Mouse (Mus musculus): ENCODE results near the gene Gpc3. TPM values are rescaled to one million over a fixed set of nuclear protein-coding genes. Genes with fewer than 3 reads are reported as not detected.

Gene Gpc3
- polyA plus RNA-seq, 2 experiments = 730 to 985 TPM

DNA sequence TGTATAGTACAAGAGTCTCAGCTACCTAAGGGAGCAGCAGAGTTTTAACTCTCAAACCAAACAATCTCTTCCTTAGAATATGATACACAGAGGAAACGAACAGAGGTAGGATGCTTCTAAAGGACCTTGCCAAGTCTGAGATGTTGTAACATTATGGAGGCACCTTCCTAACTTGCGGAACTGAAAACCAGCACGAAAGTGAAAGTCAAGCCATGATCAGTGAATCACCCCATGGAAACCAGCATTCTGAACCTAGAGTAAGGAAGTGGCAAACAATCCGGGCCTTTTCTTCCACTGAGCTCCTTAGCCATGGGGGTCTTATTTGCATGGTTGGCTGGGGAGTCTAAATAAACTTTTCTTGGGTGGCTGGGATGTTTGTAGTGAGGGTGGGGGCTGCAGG lies 53.8 kb downstream of the Gpc3 start:
- no peak overlapping the region for H3K9ac ChIP-seq (ENCODE audit: low read depth, low read length, severe bottlenecking)
- no peaks in the 10 kb centered on the region for H3K9me3 ChIP-seq (ENCODE audit: control insufficient read depth, low read length)
- DNase-seq (ENCODE audit: low spot score) = no peak
- peaks cover 3% of the 10 kb centered on the region; the same call in 1 of the 2 replicates for H3K36me3 ChIP-seq (ENCODE audit: control insufficient read depth, insufficient read depth, low read length)
- no peaks in the 10 kb centered on the region for H3K4me1 ChIP-seq (ENCODE audit: control insufficient read depth, insufficient read depth, low read length)
- ATAC-seq (ENCODE audit: low FRiP score, low read depth) = no peak
- H3K4me2 ChIP-seq (replicated peaks; ENCODE audit: low read depth, low read length, severe bottlenecking) = no peak overlapping the region
- H3K4me3 ChIP-seq (replicated peaks; ENCODE audit: low read length) = no peak overlapping the region
- no peaks in the 10 kb centered on the region for H3K27me3 ChIP-seq (ENCODE audit: control insufficient read depth, insufficient read depth, low read length)
- TF ChIP-seq POLR2A (IDR thresholded peaks at IDR 0.05; ENCODE audit: borderline replicate concordance, extremely low read depth, insufficient read depth, insufficient read length) = no peak
- 77% methylated on average over 4 of the region's 4 CpGs for WGBS
- H3K27ac ChIP-seq (replicated peaks; ENCODE audit: low read depth, low read length) = no peak overlapping the region

DNA sequence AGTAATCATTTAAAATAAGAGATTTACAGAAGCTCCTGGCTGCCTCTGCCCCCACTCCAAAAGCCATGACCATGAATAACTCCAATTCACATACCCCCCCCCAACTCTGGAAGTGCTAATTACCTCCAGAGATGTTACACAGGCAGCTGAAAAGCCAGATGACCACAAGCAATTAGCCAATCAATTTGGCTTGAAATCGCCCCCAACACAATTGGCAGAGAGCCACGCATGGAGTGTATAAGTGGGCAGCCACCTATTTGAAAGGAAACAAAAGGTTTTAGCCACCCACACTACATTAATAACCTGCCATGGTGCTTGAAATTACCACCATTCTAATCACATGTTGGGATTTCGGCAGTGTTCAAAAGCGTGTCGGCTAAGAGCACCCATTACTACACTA lies 55.2 kb downstream of the Gpc3 start:
- no peak overlapping the region for H3K9ac ChIP-seq (ENCODE audit: low read depth, low read length, severe bottlenecking)
- H3K9me3 ChIP-seq (ENCODE audit: control insufficient read depth, low read length) = no peaks in the 10 kb centered on the region
- no peak overlapping the region for H3K27ac ChIP-seq (replicated peaks; ENCODE audit: low read depth, low read length)
- no peak overlapping the region for H3K4me3 ChIP-seq (replicated peaks; ENCODE audit: low read length)
- H3K4me1 ChIP-seq (ENCODE audit: control insufficient read depth, insufficient read depth, low read length) = no peaks in the 10 kb centered on the region
- ATAC-seq (ENCODE audit: low FRiP score, low read depth) (no peak), DNase-seq (ENCODE audit: low spot score) (no peak)
- no peaks in the 10 kb centered on the region for H3K27me3 ChIP-seq (ENCODE audit: control insufficient read depth, insufficient read depth, low read length)
- WGBS = 63% methylated on average over 5 of the region's 5 CpGs
- no peak overlapping the region for H3K4me2 ChIP-seq (replicated peaks; ENCODE audit: low read depth, low read length, severe bottlenecking)
- TF ChIP-seq POLR2A (IDR thresholded peaks at IDR 0.05; ENCODE audit: borderline replicate concordance, extremely low read depth, insufficient read depth, insufficient read length) = no peak
- peaks cover 3% of the 10 kb centered on the region; the same call in 1 of the 2 replicates for H3K36me3 ChIP-seq (ENCODE audit: control insufficient read depth, insufficient read depth, low read length)

DNA sequence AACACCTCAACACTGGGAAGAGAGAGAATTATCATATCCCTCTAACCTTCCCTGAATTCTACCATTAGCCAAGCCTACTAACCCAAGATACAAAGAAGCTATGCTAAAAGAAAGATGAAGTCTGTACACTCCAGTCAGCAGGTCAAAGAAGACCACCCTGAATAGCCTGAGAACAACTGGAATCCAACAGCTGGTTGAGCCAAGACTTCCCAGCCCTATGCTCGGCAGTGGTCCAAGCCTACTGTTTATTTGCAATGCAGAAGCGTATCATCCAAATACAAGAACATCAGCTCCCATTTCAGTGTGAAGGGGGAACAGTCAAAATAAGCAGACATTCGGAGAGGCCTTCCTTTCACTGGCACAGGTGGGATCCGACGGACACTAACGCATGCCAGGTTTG lies 56.3 kb downstream of the Gpc3 start:
- Histone ChIP-seq H3K36me3 (ENCODE audit: control insufficient read depth, insufficient read depth, low read length) (peaks cover 3% of the 10 kb centered on the region; the same call in 1 of the 2 replicates), H3K4me3 (replicated peaks; ENCODE audit: low read length) (no peak overlapping the region), H3K27me3 (ENCODE audit: control insufficient read depth, insufficient read depth, low read length) (no peaks in the 10 kb centered on the region), H3K27ac (replicated peaks; ENCODE audit: low read depth, low read length) (no peak overlapping the region), H3K4me1 (ENCODE audit: control insufficient read depth, insufficient read depth, low read length) (no peaks in the 10 kb centered on the region), H3K4me2 (replicated peaks; ENCODE audit: low read depth, low read length, severe bottlenecking) (no peak overlapping the region), H3K9me3 (ENCODE audit: control insufficient read depth, low read length) (no peaks in the 10 kb centered on the region), H3K9ac (ENCODE audit: low read depth, low read length, severe bottlenecking) (no peak overlapping the region)
- TF ChIP-seq POLR2A (IDR thresholded peaks at IDR 0.05; ENCODE audit: borderline replicate concordance, extremely low read depth, insufficient read depth, insufficient read length) = no peak
- peak; percentile 44; the same call in 1 of the 2 replicates for ATAC-seq (ENCODE audit: low FRiP score, low read depth)
- peak; percentile 44 for DNase-seq (ENCODE audit: low spot score)
- 74% methylated on average over 6 of the region's 6 CpGs for WGBS

- Histone ChIP-seq H3K4me2 (replicated peaks; ENCODE audit: low read depth, low read length, severe bottlenecking) (no peak overlapping the region), H3K9me3 (ENCODE audit: control insufficient read depth, low read length) (no peaks in the 10 kb centered on the region), H3K27me3 (ENCODE audit: control insufficient read depth, insufficient read depth, low read length) (no peaks in the 10 kb centered on the region), H3K4me3 (replicated peaks; ENCODE audit: low read length) (no peak overlapping the region), H3K27ac (replicated peaks; ENCODE audit: low read depth, low read length) (no peak overlapping the region), H3K36me3 (ENCODE audit: control insufficient read depth, insufficient read depth, low read length) (no peaks in the 10 kb centered on the region), H3K9ac (ENCODE audit: low read depth, low read length, severe bottlenecking) (no peak overlapping the region), H3K4me1 (ENCODE audit: control insufficient read depth, insufficient read depth, low read length) (peaks cover 13% of the 10 kb centered on the region)
- 24% methylated on average over 1 of the region's 1 CpGs for WGBS
- DNase-seq (ENCODE audit: low spot score) (no peak), ATAC-seq (ENCODE audit: low FRiP score, low read depth) (no peak)
- TF ChIP-seq POLR2A (IDR thresholded peaks at IDR 0.05; ENCODE audit: borderline replicate concordance, extremely low read depth, insufficient read depth, insufficient read length) = no peak
Measured at GRCm38 (mm10) chrX:52551296-52551695, 62.5 kb downstream of the Gpc3 start.

DNA sequence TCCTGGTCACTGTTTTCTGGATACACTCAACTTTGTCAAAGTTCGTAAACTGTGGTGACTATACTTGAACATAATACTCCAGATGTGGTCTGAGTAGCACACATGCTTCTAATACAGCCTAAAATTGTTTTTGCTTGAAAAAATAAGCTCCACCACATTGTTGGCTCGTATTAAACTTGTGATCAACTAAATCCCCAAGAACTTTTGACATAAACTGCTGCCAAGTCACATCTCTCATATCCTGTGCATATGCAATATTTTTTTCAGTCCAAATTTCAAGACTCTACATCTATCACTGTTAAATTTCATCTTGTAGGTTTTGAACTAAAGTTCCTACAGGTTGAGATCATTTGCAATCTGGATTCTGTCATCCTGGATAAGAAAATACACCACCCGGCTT lies 69.1 kb downstream of the Gpc3 start:
- Histone ChIP-seq H3K4me3 (replicated peaks; ENCODE audit: low read length) (no peak overlapping the region), H3K27me3 (ENCODE audit: control insufficient read depth, insufficient read depth, low read length) (no peaks in the 10 kb centered on the region), H3K4me2 (replicated peaks; ENCODE audit: low read depth, low read length, severe bottlenecking) (no peak overlapping the region), H3K36me3 (ENCODE audit: control insufficient read depth, insufficient read depth, low read length) (no peaks in the 10 kb centered on the region), H3K9me3 (ENCODE audit: control insufficient read depth, low read length) (no peaks in the 10 kb centered on the region), H3K9ac (ENCODE audit: low read depth, low read length, severe bottlenecking) (no peak overlapping the region), H3K4me1 (ENCODE audit: control insufficient read depth, insufficient read depth, low read length) (peaks cover 7% of the 10 kb centered on the region), H3K27ac (replicated peaks; ENCODE audit: low read depth, low read length) (peak overlapping the region; percentile 48; the same call in 1 of the 2 replicates)
- DNase-seq (ENCODE audit: low spot score) (peak; percentile 79), ATAC-seq (ENCODE audit: low FRiP score, low read depth) (peak; percentile 65)
- 44% methylated on average over 3 of the region's 3 CpGs for WGBS
- no peak for TF ChIP-seq POLR2A (IDR thresholded peaks at IDR 0.05; ENCODE audit: borderline replicate concordance, extremely low read depth, insufficient read depth, insufficient read length)

- Histone ChIP-seq H3K27ac (replicated peaks; ENCODE audit: low read depth, low read length) (no peak overlapping the region), H3K4me1 (ENCODE audit: control insufficient read depth, insufficient read depth, low read length) (peaks cover 20% of the 10 kb centered on the region), H3K27me3 (ENCODE audit: control insufficient read depth, insufficient read depth, low read length) (no peaks in the 10 kb centered on the region), H3K9ac (ENCODE audit: low read depth, low read length, severe bottlenecking) (no peak overlapping the region), H3K9me3 (ENCODE audit: control insufficient read depth, low read length) (no peaks in the 10 kb centered on the region), H3K36me3 (ENCODE audit: control insufficient read depth, insufficient read depth, low read length) (no peaks in the 10 kb centered on the region), H3K4me3 (replicated peaks; ENCODE audit: low read length) (no peak overlapping the region), H3K4me2 (replicated peaks; ENCODE audit: low read depth, low read length, severe bottlenecking) (no peak overlapping the region)
- WGBS = 32% methylated on average over 5 of the region's 5 CpGs
- no peak for TF ChIP-seq POLR2A (IDR thresholded peaks at IDR 0.05; ENCODE audit: borderline replicate concordance, extremely low read depth, insufficient read depth, insufficient read length)
- ATAC-seq (ENCODE audit: low FRiP score, low read depth) (no peak), DNase-seq (ENCODE audit: low spot score) (no peak)
Measured at GRCm38 (mm10) chrX:52537282-52537681, 76.5 kb downstream of the Gpc3 start.
